Mouse (Mus musculus) ES-E14 (cell line): ENCODE results near the gene G430095P16Rik.

Experiments
- CHD2 ChIP-seq: IDR thresholded peaks from 2 replicates; pipeline ENCODE4 v1.6.1; 2014; ENCODE audit warnings: mild to moderate bottlenecking, low read depth, low read length, inconsistent platforms
- HCFC1 ChIP-seq: IDR thresholded peaks from 2 replicates; pipeline ENCODE4 v1.6.1; 2012; ENCODE audit warnings: low read length, inconsistent platforms, borderline replicate concordance; ENCODE audit not compliant: insufficient read depth
- ZNF384 ChIP-seq: IDR thresholded peaks from 2 replicates; pipeline ENCODE4 v1.6.1; 2012; ENCODE audit warnings: low read depth, low read length, inconsistent platforms

GRCm38 (mm10) chr8:84682257-84682656 is 40.5 kb upstream of the G430095P16Rik start:
- TF ChIP-seq CHD2 (no peak), ZNF384 (no peak), HCFC1 (no peak)
